Mouse (Mus musculus): ENCODE measurements around the gene Intu.

- TF ChIP-seq ETS1 (IDR thresholded peaks at IDR 0.05; ENCODE audit: low read depth, low read length) = peak; percentile 88
- no peak for TF ChIP-seq CTCF (IDR thresholded peaks at IDR 0.05 in 2 of 3, conservative IDR thresholded peaks at IDR 0.05 in 1 of 3; ENCODE audit: control insufficient read depth in 1 of 3, insufficient read depth in 1 of 3, low read depth in 2 of 3, low read length in 3 of 3, poor library complexity in 1 of 3, severe bottlenecking in 1 of 3)
- no peak for TF ChIP-seq SMC3 (IDR thresholded peaks at IDR 0.05; ENCODE audit: low read depth, low read length)
- no peak for TF ChIP-seq POLR2A (IDR thresholded peaks at IDR 0.05; ENCODE audit: control insufficient read depth in 1 of 2, insufficient read depth in 1 of 2, low read depth in 1 of 2, low read length in 2 of 2, poor library complexity in 1 of 2)
- TF ChIP-seq ZC3H11A (IDR thresholded peaks at IDR 0.05; ENCODE audit: low read depth, low read length) = no peak
- peak; percentile 22; the same call in 1 of the 2 replicates for TF ChIP-seq BHLHE40 (IDR thresholded peaks at IDR 0.05; ENCODE audit: borderline replicate concordance, low read depth, low read length)
- TF ChIP-seq NRF1 (IDR thresholded peaks at IDR 0.05; ENCODE audit: insufficient read depth, low read depth, low read length, poor library complexity, severe bottlenecking) = no peak
- no peak for TF ChIP-seq RAD21 (IDR thresholded peaks at IDR 0.05; ENCODE audit: low read depth, low read length)
- TF ChIP-seq EP300 (IDR thresholded peaks at IDR 0.05; ENCODE audit: low read depth in 1 of 2, low read length in 2 of 2) = peak; percentile 86
- no peak for TF ChIP-seq POLR2AphosphoS5 (IDR thresholded peaks at IDR 0.05; ENCODE audit: borderline replicate concordance, low read depth, low read length)
- no peak for TF ChIP-seq POLR2AphosphoS2 (IDR thresholded peaks at IDR 0.05; ENCODE audit: low read length)
These were observed 207.4 kb downstream of the Intu start for GRCm38 (mm10) chr3:40738381-40738912.

All from MEL (cell line).